Mouse (Mus musculus): ENCODE data around the gene Pgpep1.

DNA sequence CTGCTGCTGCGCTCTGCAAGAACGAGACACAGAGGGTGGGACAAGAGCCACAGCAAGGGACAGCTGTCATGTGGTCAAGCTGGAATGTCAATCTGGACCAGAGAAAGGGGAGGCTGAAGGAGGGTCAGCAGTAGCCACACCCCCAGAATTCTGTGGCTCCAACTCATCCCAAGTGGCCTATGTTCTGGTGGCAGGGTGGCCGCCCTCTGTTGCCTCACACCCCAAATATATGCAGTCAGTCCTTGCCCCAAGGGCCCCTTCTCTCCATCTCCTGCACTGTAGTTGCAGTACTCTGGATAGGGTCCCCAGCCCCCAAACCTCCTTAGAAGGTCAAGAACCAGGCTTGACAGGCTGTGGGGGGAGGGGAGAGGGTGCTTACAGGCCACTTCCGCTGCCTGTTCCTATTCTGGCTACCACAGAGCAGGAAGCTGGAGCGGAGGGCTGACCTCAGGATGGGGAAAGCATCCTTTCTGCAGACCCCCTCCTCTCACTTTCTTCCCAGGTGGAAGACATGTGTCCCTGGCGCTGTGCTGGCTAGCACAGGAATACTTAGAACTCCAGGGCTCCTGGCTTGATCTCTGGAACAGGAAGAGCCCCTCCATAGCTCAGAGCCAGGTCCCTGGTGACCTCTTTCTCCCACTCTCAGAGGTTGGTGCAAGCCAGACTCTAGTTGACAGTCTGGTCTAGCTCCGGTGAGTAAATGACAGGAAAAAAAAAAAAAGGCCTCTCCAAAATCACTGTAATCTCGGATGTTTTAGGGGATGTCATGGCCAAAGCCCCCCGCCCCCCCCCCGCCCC, 59.5 kb downstream of the Pgpep1 start:
- TF ChIP-seq CTCF (IDR thresholded peaks at IDR 0.05; ENCODE audit: low read depth, low read length) (no peak), EP300 (IDR thresholded peaks at IDR 0.05; ENCODE audit: insufficient read depth, low read depth, low read length) (no peak), POLR2A (IDR thresholded peaks at IDR 0.05; ENCODE audit: insufficient read depth, low read length) (no peak)

All from ES-Bruce4 (cell line).